Mouse (Mus musculus): Measurements from ENCODE around the gene Lrrc75b. TPM values are rescaled to one million over a fixed set of nuclear protein-coding genes. Genes with fewer than 3 reads are reported as not detected.

The Lrrc75b gene
- total and polyA plus RNA-seq, 3 experiments = not detected

GRCm38 (mm10) chr10:75585876-75586552, 25.9 kb upstream of the Lrrc75b start (continued):
- TF ChIP-seq ZKSCAN1 (IDR thresholded peaks at IDR 0.05; ENCODE audit: low read depth, low read length) = no peak
- no peak for TF ChIP-seq MAZ (IDR thresholded peaks at IDR 0.05; ENCODE audit: low read depth, low read length)

- Histone ChIP-seq H3K4me1 (ENCODE audit: control insufficient read depth in 1 of 2, insufficient read depth in 2 of 2, low read length in 2 of 2) (no peaks in the 10 kb centered on the region), H3K79me2 (ENCODE audit: control insufficient read depth, insufficient read depth, low read length, poor library complexity) (no peaks in the 10 kb centered on the region), H3K36me3 (ENCODE audit: control insufficient read depth in 1 of 2, insufficient read depth in 2 of 2, low read length in 2 of 2) (no peaks in the 10 kb centered on the region), H3K9me3 (replicated peaks; ENCODE audit: insufficient read depth, low read length) (no peaks in the 10 kb centered on the region), H3K27ac (ENCODE audit: control insufficient read depth, low read depth, low read length) (no peak overlapping the region), H3K9ac (ENCODE audit: control insufficient read depth, low read depth, low read length, poor library complexity, severe bottlenecking) (no peak overlapping the region), H3K27me3 (ENCODE audit: control insufficient read depth in 1 of 2, insufficient read depth in 2 of 2, low read length in 2 of 2) (peaks cover 10 to 12% of the 10 kb centered on the region in 2 experiments; a peak in 2 of 4 replicates), H3K4me3 (ENCODE audit: control insufficient read depth in 1 of 2, insufficient read depth in 1 of 2, low read depth in 2 of 2, low read length in 2 of 2) (no peak overlapping the region)
- no peak for DNase-seq (ENCODE audit: low read depth, low spot score)
- TF ChIP-seq CTCF (IDR thresholded peaks at IDR 0.05 in 2 of 3, conservative IDR thresholded peaks at IDR 0.05 in 1 of 3; ENCODE audit: control insufficient read depth in 1 of 3, insufficient read depth in 1 of 3, low read depth in 2 of 3, low read length in 3 of 3, poor library complexity in 1 of 3, severe bottlenecking in 1 of 3) (no peak), CHD1 (IDR thresholded peaks at IDR 0.05; ENCODE audit: low read depth, low read length) (no peak), NELFE (IDR thresholded peaks at IDR 0.05; ENCODE audit: low read depth, low read length) (no peak), GATA1 (IDR thresholded peaks at IDR 0.05; ENCODE audit: low read depth, low read length) (no peak), ZC3H11A (IDR thresholded peaks at IDR 0.05; ENCODE audit: low read depth, low read length) (no peak), UBTF (IDR thresholded peaks at IDR 0.05; ENCODE audit: borderline replicate concordance, insufficient read depth, low read depth, low read length) (no peak), SMC3 (IDR thresholded peaks at IDR 0.05; ENCODE audit: low read depth, low read length) (no peak), ZMIZ1 (IDR thresholded peaks at IDR 0.05; ENCODE audit: low read depth, low read length) (no peak), USF2 (IDR thresholded peaks at IDR 0.05; ENCODE audit: borderline replicate concordance in 1 of 2, insufficient read depth in 1 of 2, low read depth in 1 of 2, low read length in 2 of 2) (no peak), TAL1 (IDR thresholded peaks at IDR 0.05; ENCODE audit: low read length) (no peak), RAD21 (IDR thresholded peaks at IDR 0.05; ENCODE audit: low read depth, low read length) (no peak)
Measured at GRCm38 (mm10) chr10:75579129-75579528, 19.0 kb upstream of the Lrrc75b start.

- no peak overlapping the region for H3K4me3 ChIP-seq (ENCODE audit: control insufficient read depth in 1 of 2, insufficient read depth in 1 of 2, low read depth in 2 of 2, low read length in 2 of 2)
- H3K9ac ChIP-seq (ENCODE audit: control insufficient read depth, low read depth, low read length, poor library complexity, severe bottlenecking) = no peak overlapping the region
- 0 out of 4 replicates have a peak, but pooled peaks cover 0 to 2% of the 10 kb centered on the region in 2 experiments for H3K4me1 ChIP-seq (ENCODE audit: control insufficient read depth in 1 of 2, insufficient read depth in 2 of 2, low read length in 2 of 2)
- TF ChIP-seq MYB (IDR thresholded peaks at IDR 0.05; ENCODE audit: low read depth, low read length) (no peak), POLR2AphosphoS2 (IDR thresholded peaks at IDR 0.05; ENCODE audit: low read length) (no peak), SIN3A (IDR thresholded peaks at IDR 0.05; ENCODE audit: low read length) (no peak)
- no peak for DNase-seq (ENCODE audit: low read depth, low spot score)
- H3K79me2 ChIP-seq (ENCODE audit: control insufficient read depth, insufficient read depth, low read length, poor library complexity) = no peaks in the 10 kb centered on the region
- 0 out of 4 replicates have a peak, but pooled peaks cover 0 to 2% of the 10 kb centered on the region in 2 experiments for H3K36me3 ChIP-seq (ENCODE audit: control insufficient read depth in 1 of 2, insufficient read depth in 2 of 2, low read length in 2 of 2)
- peaks cover 8 to 9% of the 10 kb centered on the region in 2 experiments; a peak in 2 of 4 replicates for H3K27me3 ChIP-seq (ENCODE audit: control insufficient read depth in 1 of 2, insufficient read depth in 2 of 2, low read length in 2 of 2)
- H3K27ac ChIP-seq (ENCODE audit: control insufficient read depth, low read depth, low read length) = no peak overlapping the region
- H3K9me3 ChIP-seq (replicated peaks; ENCODE audit: insufficient read depth, low read length) = no peaks in the 10 kb centered on the region
Measured at GRCm38 (mm10) chr10:75573965-75574364, 13.8 kb upstream of the Lrrc75b start.
